Mouse (Mus musculus): ENCODE results near the gene Klk8. TPM values are rescaled to one million over a fixed set of nuclear protein-coding genes. Genes with fewer than 3 reads are reported as not detected.

Klk8 gene
- polyA plus RNA-seq, 1 experiment from 2014 or later = 25.1 TPM

DNA sequence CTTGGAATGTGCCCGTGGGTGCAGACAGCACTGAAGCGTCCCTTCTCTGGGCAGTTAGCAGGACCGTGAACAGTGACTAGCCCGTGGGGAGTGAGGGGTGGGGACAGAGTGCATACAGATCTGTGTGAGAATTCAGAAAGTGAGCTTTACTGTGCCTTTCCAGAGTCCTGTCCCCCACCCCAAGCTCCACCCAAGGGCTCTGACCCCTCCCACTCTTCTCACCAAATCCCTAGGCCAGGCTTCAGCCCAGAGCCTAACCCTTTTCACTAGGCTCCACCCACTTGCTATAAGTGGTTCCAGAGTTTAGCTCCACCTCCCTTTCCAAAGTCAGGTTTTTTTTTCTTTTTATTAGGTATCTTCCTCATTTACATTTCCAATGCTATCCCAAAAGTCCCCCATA is 46.4 kb downstream of the Klk8 start:
- no peaks in the 10 kb centered on the region for H3K36me3 ChIP-seq
- H3K9ac ChIP-seq = no peak overlapping the region
- H3K4me3 ChIP-seq = no peak overlapping the region
- ATAC-seq (ENCODE audit: insufficient number of reproducible peaks, insufficient read depth, low FRiP score, low TSS enrichment, low read depth) = no peak
- no peak overlapping the region for H3K4me2 ChIP-seq
- 91% methylated on average over 4 of the region's 4 CpGs for WGBS
- no peaks in the 10 kb centered on the region for H3K9me3 ChIP-seq
- no peaks in the 10 kb centered on the region for H3K4me1 ChIP-seq
- no peak overlapping the region for H3K27ac ChIP-seq
- no peaks in the 10 kb centered on the region for H3K27me3 ChIP-seq

DNA sequence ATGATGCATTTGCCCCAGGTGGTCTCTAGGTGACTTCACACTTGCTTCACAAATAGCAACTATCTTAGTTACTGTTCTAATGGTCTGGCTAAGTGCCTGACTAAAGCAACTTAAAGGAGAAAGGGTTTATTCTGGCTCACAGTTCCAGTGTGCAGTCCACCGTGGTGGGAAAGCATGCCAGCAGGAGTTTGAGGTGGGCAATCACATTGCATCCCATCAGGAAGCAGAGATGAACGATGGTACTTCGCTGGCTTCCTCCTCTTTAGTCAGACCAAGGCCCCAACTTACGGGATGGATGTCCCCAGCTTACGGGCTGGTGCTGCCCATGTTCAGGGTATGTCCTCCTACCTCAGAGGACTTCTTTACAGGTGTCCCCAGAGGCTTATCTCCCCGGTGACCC is 54.2 kb downstream of the Klk8 start:
- H3K27me3 ChIP-seq = no peaks in the 10 kb centered on the region
- H3K27ac ChIP-seq = no peak overlapping the region
- no peak overlapping the region for H3K4me3 ChIP-seq
- H3K9ac ChIP-seq = no peak overlapping the region
- no peak overlapping the region for H3K4me2 ChIP-seq
- WGBS = 91% methylated on average over 6 of the region's 6 CpGs
- H3K9me3 ChIP-seq = no peaks in the 10 kb centered on the region
- H3K36me3 ChIP-seq = no peaks in the 10 kb centered on the region
- H3K4me1 ChIP-seq = no peaks in the 10 kb centered on the region
- no peak for ATAC-seq (ENCODE audit: insufficient number of reproducible peaks, insufficient read depth, low FRiP score, low TSS enrichment, low read depth)

Other genes with a start within 250 kb of the Klk8 start
- gene Zfp658, start 235.3 kb upstream of the Klk8 start, polyA plus RNA-seq (2015; fragmentation: Nextera tagmentation; extraction: Ambion mirVana) = 5.1 and 6.6 TPM in 2 replicates
- gene Zfp719, start 218.0 kb upstream of the Klk8 start, polyA plus RNA-seq (2015; fragmentation: Nextera tagmentation; extraction: Ambion mirVana) = 13.8 and 14.3 TPM in 2 replicates
- not detected in 2 replicates for gene Zfp819, start 190.4 kb upstream of the Klk8 start, polyA plus RNA-seq (2015; fragmentation: Nextera tagmentation; extraction: Ambion mirVana)
- gene Ceacam18, start 162.9 kb upstream of the Klk8 start, polyA plus RNA-seq (2015; fragmentation: Nextera tagmentation; extraction: Ambion mirVana) = 0.12 TPM in 1 of 2 replicates, not detected in the other
- gene Siglece, start 137.4 kb upstream of the Klk8 start, polyA plus RNA-seq (2015; fragmentation: Nextera tagmentation; extraction: Ambion mirVana) = 0.69 and 1.3 TPM in 2 replicates
- 14.3 and 14.5 TPM in 2 replicates for gene Ctu1, start 125.6 kb upstream of the Klk8 start, polyA plus RNA-seq (2015; fragmentation: Nextera tagmentation; extraction: Ambion mirVana)
- gene Klk14, start 107.2 kb upstream of the Klk8 start, polyA plus RNA-seq (2015; fragmentation: Nextera tagmentation; extraction: Ambion mirVana) = not detected in 2 replicates
- gene Klk13, start 85.0 kb upstream of the Klk8 start, polyA plus RNA-seq (2015; fragmentation: Nextera tagmentation; extraction: Ambion mirVana) = 1.6 and 2.2 TPM in 2 replicates
- gene Klk12, start 28.7 kb upstream of the Klk8 start, polyA plus RNA-seq (2015; fragmentation: Nextera tagmentation; extraction: Ambion mirVana) = 0.25 TPM in 1 of 2 replicates, not detected in the other
- 1.3 and 3.0 TPM in 2 replicates for gene Klk11, start 23.0 kb upstream of the Klk8 start, polyA plus RNA-seq (2015; fragmentation: Nextera tagmentation; extraction: Ambion mirVana)
- 3.0 and 3.6 TPM in 2 replicates for gene Klk10, start 16.5 kb upstream of the Klk8 start, polyA plus RNA-seq (2015; fragmentation: Nextera tagmentation; extraction: Ambion mirVana)
- gene Klk9, start 5.7 kb upstream of the Klk8 start, polyA plus RNA-seq (2015; fragmentation: Nextera tagmentation; extraction: Ambion mirVana) = 0.46 and 0.83 TPM in 2 replicates
- gene Klk7, start 13.7 kb downstream of the Klk8 start, polyA plus RNA-seq (2015; fragmentation: Nextera tagmentation; extraction: Ambion mirVana) = 0.35 TPM in 1 of 2 replicates, not detected in the other
- gene Klk6, start 26.9 kb downstream of the Klk8 start, polyA plus RNA-seq (2015; fragmentation: Nextera tagmentation; extraction: Ambion mirVana) = not detected in 2 replicates
- gene Klk5, start 44.4 kb downstream of the Klk8 start, polyA plus RNA-seq (2015; fragmentation: Nextera tagmentation; extraction: Ambion mirVana) = 1.1 TPM in 1 of 2 replicates, not detected in the other
- 0.44 TPM in 1 of 2 replicates, not detected in the other for gene Klk4, start 83.6 kb downstream of the Klk8 start, polyA plus RNA-seq (2015; fragmentation: Nextera tagmentation; extraction: Ambion mirVana)
- not detected in 2 replicates for gene Klk15, start 136.2 kb downstream of the Klk8 start, polyA plus RNA-seq (2015; fragmentation: Nextera tagmentation; extraction: Ambion mirVana)
- gene Klk1b8, start 153.1 kb downstream of the Klk8 start, polyA plus RNA-seq (2015; fragmentation: Nextera tagmentation; extraction: Ambion mirVana) = not detected in 2 replicates
- gene Klk1b1, start 169.2 kb downstream of the Klk8 start, polyA plus RNA-seq (2015; fragmentation: Nextera tagmentation; extraction: Ambion mirVana) = not detected in 2 replicates
- gene Klk1b9, start 178.5 kb downstream of the Klk8 start, polyA plus RNA-seq (2015; fragmentation: Nextera tagmentation; extraction: Ambion mirVana) = not detected in 2 replicates
- not detected in 2 replicates for gene Klk1b11, start 198.3 kb downstream of the Klk8 start, polyA plus RNA-seq (2015; fragmentation: Nextera tagmentation; extraction: Ambion mirVana)
- not detected in 2 replicates for gene Klk1b26, start 214.6 kb downstream of the Klk8 start, polyA plus RNA-seq (2015; fragmentation: Nextera tagmentation; extraction: Ambion mirVana)